Mouse (Mus musculus): ENCODE measurements around the gene Pfn1. TPM values are rescaled to one million over a fixed set of nuclear protein-coding genes. Genes with fewer than 3 reads are reported as not detected.

Gene Pfn1
- polyA plus RNA-seq, 1 experiment from 2014 or later = 578 TPM

- Histone ChIP-seq H3K27ac (ENCODE audit: low read depth, low read length) (peak within 1 kb of the TSS; percentile 84), H3K4me1 (ENCODE audit: control insufficient read depth, insufficient read depth, low read length) (peaks cover 21% of the 10 kb centered on the region), H3K9ac (replicated peaks; ENCODE audit: low read depth, low read length) (peak within 1 kb of the TSS; percentile 88), H3K4me3 (ENCODE audit: low read depth, low read length) (peak within 1 kb of the TSS; percentile 77), H3K27me3 (ENCODE audit: control insufficient read depth, insufficient read depth, low read length) (no peaks in the 10 kb centered on the region), H3K4me2 (ENCODE audit: low read depth, low read length) (peak within 1 kb of the TSS; percentile 100), H3K9me3 (ENCODE audit: control insufficient read depth, low read length) (no peaks in the 10 kb centered on the region), H3K36me3 (ENCODE audit: control insufficient read depth, insufficient read depth, low read length) (peaks cover 42% of the 10 kb centered on the region)
- peak; percentile 91 for ATAC-seq (ENCODE audit: low read depth)
- under 1% methylated on average over 63 of the region's 63 CpGs for WGBS
Observed at GRCm38 (mm10) chr11:70646691-70647650, 7.5 kb downstream of the Pfn1 start, which contains the start of the genes Rnf167 and Slc25a11. Gene Rnf167 (plus strand): TSS chr11:70647235. Gene Slc25a11 (minus strand): TSS chr11:70647479.

GRCm38 (mm10) chr11:70646259-70646555, 8.2 kb downstream of the Pfn1 start:
- Histone ChIP-seq H3K4me1 (ENCODE audit: control insufficient read depth, insufficient read depth, low read length) (peaks cover 21% of the 10 kb centered on the region), H3K4me3 (ENCODE audit: low read depth, low read length) (peak overlapping the region; percentile 77), H3K9ac (replicated peaks; ENCODE audit: low read depth, low read length) (peak overlapping the region; percentile 88), H3K4me2 (ENCODE audit: low read depth, low read length) (peak overlapping the region; percentile 68), H3K36me3 (ENCODE audit: control insufficient read depth, insufficient read depth, low read length) (peaks cover 37% of the 10 kb centered on the region), H3K27me3 (ENCODE audit: control insufficient read depth, insufficient read depth, low read length) (no peaks in the 10 kb centered on the region), H3K9me3 (ENCODE audit: control insufficient read depth, low read length) (no peaks in the 10 kb centered on the region), H3K27ac (ENCODE audit: low read depth, low read length) (peak overlapping the region; percentile 84)
- ATAC-seq (ENCODE audit: low read depth) = peak; percentile 3; the same call in 1 of the 2 replicates
- WGBS = 12% methylated on average over 3 of the region's 3 CpGs

- no peak overlapping the region for H3K27ac ChIP-seq (ENCODE audit: low read depth, low read length)
- H3K36me3 ChIP-seq (ENCODE audit: control insufficient read depth, insufficient read depth, low read length) = peaks cover 32% of the 10 kb centered on the region
- no peaks in the 10 kb centered on the region for H3K9me3 ChIP-seq (ENCODE audit: control insufficient read depth, low read length)
- H3K4me3 ChIP-seq (ENCODE audit: low read depth, low read length) = peak overlapping the region; percentile 77
- H3K27me3 ChIP-seq (ENCODE audit: control insufficient read depth, insufficient read depth, low read length) = no peaks in the 10 kb centered on the region
- peak overlapping the region; percentile 68 for H3K4me2 ChIP-seq (ENCODE audit: low read depth, low read length)
- peaks cover 21% of the 10 kb centered on the region for H3K4me1 ChIP-seq (ENCODE audit: control insufficient read depth, insufficient read depth, low read length)
- ATAC-seq (ENCODE audit: low read depth) = no peak
- WGBS = 96% methylated on average over 12 of the region's 12 CpGs
- H3K9ac ChIP-seq (replicated peaks; ENCODE audit: low read depth, low read length) = peak overlapping the region; percentile 88; the same call in 1 of the 2 replicates
Observed at GRCm38 (mm10) chr11:70645461-70646258, 8.8 kb downstream of the Pfn1 start.

- Histone ChIP-seq H3K36me3 (ENCODE audit: control insufficient read depth, insufficient read depth, low read length) (peaks cover 23% of the 10 kb centered on the region), H3K9me3 (ENCODE audit: control insufficient read depth, low read length) (no peaks in the 10 kb centered on the region), H3K27me3 (ENCODE audit: control insufficient read depth, insufficient read depth, low read length) (no peaks in the 10 kb centered on the region), H3K27ac (ENCODE audit: low read depth, low read length) (no peak overlapping the region), H3K9ac (replicated peaks; ENCODE audit: low read depth, low read length) (no peak overlapping the region), H3K4me1 (ENCODE audit: control insufficient read depth, insufficient read depth, low read length) (peaks cover 21% of the 10 kb centered on the region), H3K4me3 (ENCODE audit: low read depth, low read length) (no peak overlapping the region), H3K4me2 (ENCODE audit: low read depth, low read length) (no peak overlapping the region)
- 96% methylated on average over 8 of the region's 8 CpGs for WGBS
- ATAC-seq (ENCODE audit: low read depth) = no peak
Observed at GRCm38 (mm10) chr11:70644564-70645103, 9.8 kb downstream of the Pfn1 start.

- Histone ChIP-seq H3K4me2 (ENCODE audit: low read depth, low read length) (no peak overlapping the region), H3K27ac (ENCODE audit: low read depth, low read length) (no peak overlapping the region), H3K4me3 (ENCODE audit: low read depth, low read length) (no peak overlapping the region), H3K36me3 (ENCODE audit: control insufficient read depth, insufficient read depth, low read length) (peaks cover 14% of the 10 kb centered on the region), H3K4me1 (ENCODE audit: control insufficient read depth, insufficient read depth, low read length) (peaks cover 14% of the 10 kb centered on the region), H3K9ac (replicated peaks; ENCODE audit: low read depth, low read length) (no peak overlapping the region), H3K9me3 (ENCODE audit: control insufficient read depth, low read length) (no peaks in the 10 kb centered on the region), H3K27me3 (ENCODE audit: control insufficient read depth, insufficient read depth, low read length) (no peaks in the 10 kb centered on the region)
- ATAC-seq (ENCODE audit: low read depth) = no peak
- 95% methylated on average over 6 of the region's 6 CpGs for WGBS
Observed at GRCm38 (mm10) chr11:70643051-70643450, 11.4 kb downstream of the Pfn1 start.

- Histone ChIP-seq H3K27me3 (ENCODE audit: control insufficient read depth, insufficient read depth, low read length) (no peaks in the 10 kb centered on the region), H3K4me1 (ENCODE audit: control insufficient read depth, insufficient read depth, low read length) (peaks cover 8% of the 10 kb centered on the region), H3K9me3 (ENCODE audit: control insufficient read depth, low read length) (no peaks in the 10 kb centered on the region), H3K4me3 (ENCODE audit: low read depth, low read length) (no peak overlapping the region), H3K4me2 (ENCODE audit: low read depth, low read length) (no peak overlapping the region), H3K9ac (replicated peaks; ENCODE audit: low read depth, low read length) (no peak overlapping the region), H3K36me3 (ENCODE audit: control insufficient read depth, insufficient read depth, low read length) (peaks cover 14% of the 10 kb centered on the region), H3K27ac (ENCODE audit: low read depth, low read length) (no peak overlapping the region)
- WGBS = 84% methylated on average over 7 of the region's 7 CpGs
- no peak for ATAC-seq (ENCODE audit: low read depth)
Observed at GRCm38 (mm10) chr11:70641241-70641640, 13.2 kb downstream of the Pfn1 start.

- H3K27ac ChIP-seq (ENCODE audit: low read depth, low read length) = no peak overlapping the region
- ATAC-seq (ENCODE audit: low read depth) = no peak
- peaks cover 12% of the 10 kb centered on the region for H3K36me3 ChIP-seq (ENCODE audit: control insufficient read depth, insufficient read depth, low read length)
- WGBS = 88% methylated on average over 8 of the region's 8 CpGs
- no peaks in the 10 kb centered on the region for H3K4me1 ChIP-seq (ENCODE audit: control insufficient read depth, insufficient read depth, low read length)
- no peaks in the 10 kb centered on the region for H3K27me3 ChIP-seq (ENCODE audit: control insufficient read depth, insufficient read depth, low read length)
- no peak overlapping the region for H3K9ac ChIP-seq (replicated peaks; ENCODE audit: low read depth, low read length)
- H3K4me3 ChIP-seq (ENCODE audit: low read depth, low read length) = no peak overlapping the region
- no peak overlapping the region for H3K4me2 ChIP-seq (ENCODE audit: low read depth, low read length)
- no peaks in the 10 kb centered on the region for H3K9me3 ChIP-seq (ENCODE audit: control insufficient read depth, low read length)
Observed at GRCm38 (mm10) chr11:70639976-70640375, 14.5 kb downstream of the Pfn1 start.

- H3K27me3 ChIP-seq (ENCODE audit: control insufficient read depth, insufficient read depth, low read length) = no peaks in the 10 kb centered on the region
- H3K27ac ChIP-seq (ENCODE audit: low read depth, low read length) = no peak within 1 kb of the TSS
- H3K9ac ChIP-seq (replicated peaks; ENCODE audit: low read depth, low read length) = no peak within 1 kb of the TSS
- 55% methylated on average over 5 of the region's 5 CpGs for WGBS
- H3K4me3 ChIP-seq (ENCODE audit: low read depth, low read length) = no peak within 1 kb of the TSS
- H3K36me3 ChIP-seq (ENCODE audit: control insufficient read depth, insufficient read depth, low read length) = 0 out of 2 replicates have a peak, but pooled peaks cover 2% of the 10 kb centered on the region
- no peak within 1 kb of the TSS for H3K4me2 ChIP-seq (ENCODE audit: low read depth, low read length)
- no peak for ATAC-seq (ENCODE audit: low read depth)
- no peaks in the 10 kb centered on the region for H3K9me3 ChIP-seq (ENCODE audit: control insufficient read depth, low read length)
- no peaks in the 10 kb centered on the region for H3K4me1 ChIP-seq (ENCODE audit: control insufficient read depth, insufficient read depth, low read length)
Observed at GRCm38 (mm10) chr11:70638714-70639278, 15.6 kb downstream of the Pfn1 start, which contains the start of gene Gp1ba. Gene Gp1ba (plus strand): TSS chr11:70639122.
